Mouse (Mus musculus) liver, embryonic 13.5 days (tissue): Measurements from ENCODE around the gene Slc35c2. TPM values are rescaled to one million over a fixed set of nuclear protein-coding genes. Genes with fewer than 3 reads are reported as not detected.

Experiments
- ATAC-seq: fragments of 200-750 bp; cut with Nextera tagmentation; 2 replicates; pipeline ENCODE4 v1.8.0; 2017; ENCODE audit warnings: low read depth, mild to moderate bottlenecking, moderate number of reproducible peaks, moderate library complexity
- DNase-seq: peaks from one replicate; pipeline ENCODE4 v3.0.0; 2022
- H3K27ac ChIP-seq: fragments of 300-500 bp; sonication (generic); 2 replicates; pipeline ENCODE4 v1.5.1; 2015; ENCODE audit warnings: moderate library complexity, mild to moderate bottlenecking, inconsistent platforms
- H3K27me3 ChIP-seq: fragments of 300-500 bp; sonication (generic); 2 replicates; pipeline ENCODE4 v1.6.1; 2015; ENCODE audit warnings: mild to moderate bottlenecking, inconsistent platforms
- H3K36me3 ChIP-seq: fragments of 300-500 bp; sonication (generic); 2 replicates; pipeline ENCODE4 v1.6.1; 2015; ENCODE audit warnings: mild to moderate bottlenecking, inconsistent platforms
- H3K4me1 ChIP-seq: fragments of 300-500 bp; sonication (generic); replicated peaks from 2 replicates; pipeline ENCODE4 v1.6.1; 2015; ENCODE audit warnings: inconsistent platforms
- H3K4me2 ChIP-seq: fragments of 300-500 bp; sonication (generic); 2 replicates; pipeline ENCODE4 v1.6.1; 2015; ENCODE audit warnings: inconsistent platforms, mild to moderate bottlenecking, moderate library complexity
- H3K4me3 ChIP-seq: fragments of 300-500 bp; sonication (generic); replicated peaks from 2 replicates; pipeline ENCODE4 v1.5.1; 2015; ENCODE audit warnings: mild to moderate bottlenecking, inconsistent platforms
- H3K9ac ChIP-seq: fragments of 300-500 bp; sonication (generic); 2 replicates; pipeline ENCODE4 v1.6.1; 2015; ENCODE audit warnings: mild to moderate bottlenecking, inconsistent platforms
- H3K9me3 ChIP-seq: fragments of 300-500 bp; sonication (generic); replicated peaks from 2 replicates; pipeline ENCODE4 v1.6.1; 2016; ENCODE audit warnings: inconsistent platforms
- WGBS: fragments of 180-500 bp; shearing (Covaris S2); methylation state at CpG from one replicate; pipeline ENCODE4 v1.1.7; 2015; ENCODE audit not compliant: insufficient replicate concordance; 5-methylcytosine and 5-hydroxymethylcytosine counted together
- polyA plus RNA-seq: library from polyadenylated mRNA; unstranded; fragments of >200 nt; fragmentation: Nextera tagmentation; extraction: Ambion mirVana; gene quantifications from 2 replicates; pipeline ENCODE4 v1.2.1, GENCODE M21; 2015

Slc35c2 gene
- polyA plus RNA-seq, 1 experiment from 2014 or later: 40.2 TPM

GRCm38 (mm10) chr2:165286361-165287201, 1.1 kb downstream of the Slc35c2 start:
- peak overlapping the region; percentile 97 for H3K4me2 ChIP-seq
- H3K9me3 ChIP-seq: no peaks in the 10 kb centered on the region
- peaks cover 46% of the 10 kb centered on the region for H3K4me1 ChIP-seq
- H3K4me3 ChIP-seq: peak overlapping the region; percentile 83
- H3K27me3 ChIP-seq: no peaks in the 10 kb centered on the region
- no peak for ATAC-seq
- WGBS: 28% methylated on average over 18 of the region's 18 CpGs
- H3K9ac ChIP-seq: peak overlapping the region; percentile 82
- H3K36me3 ChIP-seq: peaks cover 28% of the 10 kb centered on the region
- DNase-seq: no peak
- H3K27ac ChIP-seq: peak overlapping the region; percentile 67

- Histone ChIP-seq H3K9ac (peak overlapping the region; percentile 82; the same call in 1 of the 2 replicates), H3K27ac (peak overlapping the region; percentile 67), H3K9me3 (no peaks in the 10 kb centered on the region), H3K4me3 (peak overlapping the region; percentile 83), H3K36me3 (peaks cover 34% of the 10 kb centered on the region), H3K4me1 (peaks cover 46% of the 10 kb centered on the region), H3K4me2 (peak overlapping the region; percentile 97), H3K27me3 (no peaks in the 10 kb centered on the region)
- DNase-seq (no peak), ATAC-seq (no peak)
- 37% methylated on average over 8 of the region's 8 CpGs for WGBS
These were observed 2.0 kb downstream of the Slc35c2 start for GRCm38 (mm10) chr2:165285621-165286020.

- peak overlapping the region; percentile 29; the same call in 1 of the 2 replicates for H3K27ac ChIP-seq
- WGBS: 70% methylated on average over 3 of the region's 3 CpGs
These were observed 2.6 kb downstream of the Slc35c2 start for GRCm38 (mm10) chr2:165285034-165285433.

GRCm38 (mm10) chr2:165284377-165284776, 3.3 kb downstream of the Slc35c2 start:
- 73% methylated on average over 7 of the region's 7 CpGs for WGBS
- Histone ChIP-seq H3K27ac (peak overlapping the region; percentile 29; the same call in 1 of the 2 replicates), H3K9me3 (no peaks in the 10 kb centered on the region), H3K4me3 (no peak overlapping the region), H3K4me2 (no peak overlapping the region; the same call in 1 of the 2 replicates), H3K9ac (no peak overlapping the region), H3K4me1 (peaks cover 46% of the 10 kb centered on the region), H3K36me3 (peaks cover 32% of the 10 kb centered on the region), H3K27me3 (no peaks in the 10 kb centered on the region)
- ATAC-seq (no peak), DNase-seq (no peak)

More at GRCm38 (mm10) chr2:165285034-165285433, 2.6 kb downstream of the Slc35c2 start:
- Histone ChIP-seq H3K4me3 (no peak overlapping the region), H3K27me3 (no peaks in the 10 kb centered on the region), H3K9ac (peak overlapping the region; percentile 6; the same call in 1 of the 2 replicates), H3K9me3 (no peaks in the 10 kb centered on the region), H3K4me1 (peaks cover 46% of the 10 kb centered on the region), H3K36me3 (peaks cover 35% of the 10 kb centered on the region), H3K4me2 (peak overlapping the region; percentile 97; the same call in 1 of the 2 replicates)
- no peak for DNase-seq
- peak; percentile 25 for ATAC-seq

- H3K4me3 ChIP-seq: no peak overlapping the region
- no peak overlapping the region for H3K9ac ChIP-seq
- WGBS: 70% methylated on average over 3 of the region's 3 CpGs
- peaks cover 39% of the 10 kb centered on the region for H3K36me3 ChIP-seq
- ATAC-seq: no peak
- DNase-seq: no peak
- H3K27me3 ChIP-seq: no peaks in the 10 kb centered on the region
- no peak overlapping the region for H3K27ac ChIP-seq
- H3K4me2 ChIP-seq: no peak overlapping the region
- H3K9me3 ChIP-seq: no peaks in the 10 kb centered on the region
- peaks cover 45% of the 10 kb centered on the region for H3K4me1 ChIP-seq
These were observed 4.0 kb downstream of the Slc35c2 start for GRCm38 (mm10) chr2:165283644-165284043.

GRCm38 (mm10) chr2:165281779-165282311, 5.8 kb downstream of the Slc35c2 start:
- Histone ChIP-seq H3K9me3 (no peaks in the 10 kb centered on the region), H3K4me2 (no peak overlapping the region), H3K9ac (no peak overlapping the region), H3K36me3 (peaks cover 56% of the 10 kb centered on the region), H3K27ac (no peak overlapping the region), H3K27me3 (no peaks in the 10 kb centered on the region), H3K4me1 (peaks cover 31% of the 10 kb centered on the region), H3K4me3 (no peak overlapping the region)
- ATAC-seq (no peak), DNase-seq (no peak)
- WGBS: 70% methylated on average over 5 of the region's 6 CpGs

- WGBS: 69% methylated on average over 10 of the region's 10 CpGs
- peaks cover 57% of the 10 kb centered on the region for H3K36me3 ChIP-seq
These were observed 8.3 kb downstream of the Slc35c2 start for GRCm38 (mm10) chr2:165279351-165279750.

GRCm38 (mm10) chr2:165277188-165277740, 10.4 kb downstream of the Slc35c2 start:
- no peaks in the 10 kb centered on the region for H3K4me1 ChIP-seq
- peaks cover 45% of the 10 kb centered on the region for H3K36me3 ChIP-seq
- no peaks in the 10 kb centered on the region for H3K27me3 ChIP-seq
- WGBS: 74% methylated on average over 5 of the region's 5 CpGs
- H3K27ac ChIP-seq: no peak overlapping the region
- no peaks in the 10 kb centered on the region for H3K9me3 ChIP-seq
- no peak overlapping the region for H3K9ac ChIP-seq
- no peak for ATAC-seq
- H3K4me3 ChIP-seq: no peak overlapping the region
- no peak for DNase-seq
- no peak overlapping the region for H3K4me2 ChIP-seq

More at GRCm38 (mm10) chr2:165279351-165279750, 8.3 kb downstream of the Slc35c2 start:
- Histone ChIP-seq H3K9ac (no peak overlapping the region), H3K4me2 (no peak overlapping the region), H3K27ac (no peak overlapping the region), H3K27me3 (no peaks in the 10 kb centered on the region), H3K4me1 (peaks cover 8% of the 10 kb centered on the region), H3K4me3 (no peak overlapping the region), H3K9me3 (no peaks in the 10 kb centered on the region)
- DNase-seq: no peak
- no peak for ATAC-seq

- DNase-seq: no peak
- peaks cover 33% of the 10 kb centered on the region for H3K36me3 ChIP-seq
- WGBS: 38% methylated on average over 8 of the region's 8 CpGs
- H3K4me2 ChIP-seq: no peak overlapping the region
- no peaks in the 10 kb centered on the region for H3K4me1 ChIP-seq
- H3K9me3 ChIP-seq: no peaks in the 10 kb centered on the region
- no peaks in the 10 kb centered on the region for H3K27me3 ChIP-seq
- ATAC-seq: 0 out of 2 replicates have a peak, but pooled peaks have one; percentile 21
- H3K27ac ChIP-seq: no peak overlapping the region
- no peak overlapping the region for H3K9ac ChIP-seq
- H3K4me3 ChIP-seq: no peak overlapping the region
These were observed 11.8 kb downstream of the Slc35c2 start for GRCm38 (mm10) chr2:165275824-165276223.

GRCm38 (mm10) chr2:165275124-165275640, 12.5 kb downstream of the Slc35c2 start:
- Histone ChIP-seq H3K4me2 (no peak overlapping the region), H3K27me3 (no peaks in the 10 kb centered on the region), H3K27ac (no peak overlapping the region), H3K4me3 (no peak overlapping the region), H3K36me3 (peaks cover 27% of the 10 kb centered on the region), H3K9me3 (no peaks in the 10 kb centered on the region), H3K4me1 (no peaks in the 10 kb centered on the region), H3K9ac (no peak overlapping the region)
- 44% methylated on average over 8 of the region's 8 CpGs for WGBS
- peak; percentile 18 for ATAC-seq
- DNase-seq: no peak

- Histone ChIP-seq H3K27me3 (no peaks in the 10 kb centered on the region), H3K4me2 (no peak overlapping the region), H3K36me3 (peaks cover 18% of the 10 kb centered on the region), H3K9me3 (no peaks in the 10 kb centered on the region), H3K9ac (no peak overlapping the region), H3K4me1 (no peaks in the 10 kb centered on the region), H3K27ac (no peak overlapping the region), H3K4me3 (no peak overlapping the region)
- DNase-seq: no peak
- WGBS: 26% methylated on average over 4 of the region's 4 CpGs
- no peak for ATAC-seq
These were observed 14.1 kb downstream of the Slc35c2 start for GRCm38 (mm10) chr2:165273589-165273988.
